Mouse (Mus musculus) liver, postnatal 0 days (tissue): ENCODE measurements around the gene Mthfd1l.
A peak's percentile ranks its signal among the peaks of the same experiment; 100 is the strongest.

ENCODE experiments used
- CTCF ChIP-seq: sonication (generic); IDR thresholded peaks from 2 replicates; pipeline ENCODE4 v1.5.1; 2016; ENCODE audit warnings: antibody characterized with exemption, low read depth
- EP300 ChIP-seq: IDR thresholded peaks from 2 replicates; pipeline ENCODE4 v1.6.1; 2016; ENCODE audit warnings: antibody characterized with exemption, low read depth, mild to moderate bottlenecking

GRCm38 (mm10) chr10:4037066-4037465 lies 64.1 kb downstream of the Mthfd1l start:
- TF ChIP-seq CTCF: peak; percentile 51
- no peak for TF ChIP-seq EP300
